Mouse (Mus musculus): Measurements from ENCODE around the gene Zfp937.

DNA sequence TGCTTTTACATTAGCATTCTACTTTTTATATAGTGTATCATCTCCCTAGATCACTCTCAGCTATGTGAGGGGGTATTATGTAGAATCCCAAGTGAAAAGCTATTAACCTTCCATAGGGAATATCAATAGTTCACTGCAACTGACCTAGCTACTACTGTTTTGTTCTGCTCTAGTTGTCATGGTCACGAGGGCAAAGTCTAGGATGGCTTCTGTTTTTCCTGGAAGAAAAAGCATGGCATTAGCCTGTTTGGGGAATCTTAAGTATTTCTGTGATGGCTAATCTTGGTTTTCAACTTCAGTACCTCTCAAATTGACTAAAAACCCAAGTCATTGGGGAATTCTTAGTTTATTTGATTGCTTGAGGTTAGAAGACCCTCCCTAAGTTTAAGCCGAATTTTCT lies 25.3 kb downstream of the Zfp937 start:
- TF ChIP-seq CTCF (IDR thresholded peaks at IDR 0.05; ENCODE audit: low read depth) (no peak), EP300 (IDR thresholded peaks at IDR 0.05; ENCODE audit: low read depth) (no peak)

All from liver, postnatal 0 days (tissue).